Mouse (Mus musculus): ENCODE data around the gene Gm39115.

DNA sequence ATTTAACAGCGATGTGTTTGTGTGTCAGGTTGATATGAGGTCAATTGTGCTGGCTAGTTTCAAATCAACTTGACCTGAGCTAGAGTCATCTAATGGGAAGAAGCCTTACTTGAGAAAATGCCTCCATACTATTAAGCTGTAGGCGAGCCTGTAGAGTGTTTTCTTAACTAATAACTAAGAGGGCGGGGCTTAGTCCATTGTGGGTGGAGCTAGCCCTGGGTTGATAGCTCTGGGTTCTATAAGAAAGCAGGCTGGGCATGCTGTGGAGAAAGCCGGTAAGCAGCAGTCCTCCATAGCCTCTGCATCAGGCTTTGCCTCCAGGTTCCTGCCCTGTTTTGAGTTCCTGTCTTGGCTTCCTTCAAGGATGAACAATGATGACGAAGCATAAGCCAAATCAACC lies 31.1 kb downstream of the Gm39115 start:
- TF ChIP-seq GATA1 (IDR thresholded peaks at IDR 0.05; ENCODE audit: low read length) (no peak), TAL1 (IDR thresholded peaks at IDR 0.05; ENCODE audit: low read length) (no peak)
